Mouse (Mus musculus) colon, adult 2 months (tissue): ENCODE measurements around the gene Ciz1. TPM values are rescaled to one million over a fixed set of nuclear protein-coding genes. Genes with fewer than 3 reads are reported as not detected.

Source experiments
- polyA plus RNA-seq: library from polyadenylated mRNA; depleted of rRNA; stranded (reverse); fragments of >200 nt; gene quantifications from 2 replicates; pipeline ENCODE4 v1.2.3, GENCODE M21; 2012; rRNA removed

Gene Ciz1
- polyA plus RNA-seq: 203 and 239 TPM in 2 replicates

DNA sequence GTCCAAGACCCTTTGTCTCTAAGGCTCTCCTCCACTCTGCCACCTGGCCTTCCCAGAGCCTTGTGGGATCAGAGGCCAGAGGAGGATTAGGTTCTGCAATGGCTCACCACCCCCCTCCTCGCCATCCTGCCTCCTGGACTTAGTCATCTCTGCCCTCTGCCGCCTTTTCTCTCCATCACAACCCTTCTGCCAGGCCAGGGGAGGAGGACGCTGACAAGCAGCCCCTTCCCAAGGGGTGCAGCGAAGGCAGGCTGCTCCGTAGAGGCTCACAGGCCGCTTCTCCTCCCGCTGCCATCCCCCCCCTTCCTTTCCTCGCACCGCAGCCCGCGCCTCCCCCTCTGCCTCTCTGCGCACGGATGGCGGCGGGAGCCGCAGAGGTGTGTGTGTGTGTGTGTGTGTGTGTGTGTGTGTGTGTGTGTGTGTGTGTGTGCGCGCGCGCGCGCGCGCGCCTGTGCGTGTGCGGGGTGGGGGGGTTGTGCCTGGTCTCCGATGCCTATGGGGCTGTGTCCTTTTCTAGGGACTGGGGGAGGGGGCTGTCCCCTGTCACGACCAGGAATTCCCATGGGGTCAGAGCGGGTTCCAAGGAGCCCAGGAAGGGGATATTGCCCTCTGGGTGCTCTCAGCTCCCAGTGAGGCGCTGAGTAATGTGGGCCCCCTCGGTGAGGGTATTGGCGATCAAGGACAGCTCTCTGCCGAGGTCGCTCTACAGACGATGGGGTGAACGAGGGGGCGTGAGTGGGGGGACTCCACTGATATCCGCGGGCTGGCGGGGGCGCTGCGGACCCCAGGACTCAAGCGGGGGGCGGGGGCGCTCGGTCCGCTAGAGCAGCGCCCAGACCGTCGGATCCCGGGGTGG is at the start of gene Ciz1:
Ciz1 (plus strand) TSS at position 177 of the 856 bp plus-strand sequence.

DNA sequence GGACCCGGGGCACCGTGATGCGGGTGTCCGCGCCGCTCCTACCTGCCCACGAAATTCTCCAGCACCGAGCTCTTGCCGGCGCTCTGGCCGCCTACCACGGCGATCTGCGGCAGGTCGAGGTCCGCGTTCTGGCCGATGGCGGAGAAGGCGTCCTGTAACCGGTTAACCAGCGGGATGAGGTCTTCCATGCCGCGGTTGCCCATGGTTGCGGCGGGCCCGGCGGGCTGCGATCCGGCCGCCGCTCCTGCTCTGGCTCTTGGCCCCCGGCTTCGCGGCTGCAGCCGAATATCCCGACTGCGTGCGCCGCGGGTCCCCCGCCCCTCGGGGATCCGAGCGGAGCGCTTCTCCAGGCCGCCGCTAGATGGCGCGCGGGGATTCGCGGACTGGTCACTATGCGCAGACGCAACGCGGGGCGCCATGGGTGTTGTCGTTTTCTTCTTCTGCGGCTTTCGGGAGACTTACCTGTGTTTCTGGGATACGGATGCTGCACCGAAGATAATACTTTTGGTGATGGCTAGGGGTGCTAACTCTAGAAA is 948 bp downstream of the Ciz1 start, which contains the start of gene Dnm1:
Dnm1 (minus strand) TSS at position 332 of the 536 bp plus-strand sequence.

DNA sequence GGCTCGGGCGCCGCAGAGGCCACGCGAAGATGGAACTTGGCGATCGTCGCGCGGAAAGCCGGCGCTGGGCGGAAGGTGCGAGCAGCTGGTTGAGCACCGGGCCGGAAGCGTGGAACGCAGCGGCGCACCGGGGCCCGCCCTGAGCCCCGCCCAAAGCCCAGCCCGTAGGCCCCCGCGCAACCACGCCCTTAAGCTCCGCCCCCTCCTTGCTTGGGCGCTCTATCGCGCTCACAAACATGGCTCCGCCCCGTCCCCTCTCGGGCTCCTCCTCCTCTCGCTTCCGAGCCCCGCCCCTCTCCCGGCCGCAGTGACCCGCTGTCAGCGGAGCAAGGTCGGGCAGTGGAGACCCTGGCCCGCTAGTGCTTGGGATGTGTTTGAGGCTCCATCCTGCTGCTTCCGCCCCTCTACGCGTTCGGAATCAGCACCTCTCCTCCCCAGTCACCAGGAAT is 29.7 kb downstream of the Ciz1 start, which contains the start of gene 1110008P14Rik:
1110008P14Rik (minus strand) TSS at position 164 of the 449 bp plus-strand sequence.

DNA sequence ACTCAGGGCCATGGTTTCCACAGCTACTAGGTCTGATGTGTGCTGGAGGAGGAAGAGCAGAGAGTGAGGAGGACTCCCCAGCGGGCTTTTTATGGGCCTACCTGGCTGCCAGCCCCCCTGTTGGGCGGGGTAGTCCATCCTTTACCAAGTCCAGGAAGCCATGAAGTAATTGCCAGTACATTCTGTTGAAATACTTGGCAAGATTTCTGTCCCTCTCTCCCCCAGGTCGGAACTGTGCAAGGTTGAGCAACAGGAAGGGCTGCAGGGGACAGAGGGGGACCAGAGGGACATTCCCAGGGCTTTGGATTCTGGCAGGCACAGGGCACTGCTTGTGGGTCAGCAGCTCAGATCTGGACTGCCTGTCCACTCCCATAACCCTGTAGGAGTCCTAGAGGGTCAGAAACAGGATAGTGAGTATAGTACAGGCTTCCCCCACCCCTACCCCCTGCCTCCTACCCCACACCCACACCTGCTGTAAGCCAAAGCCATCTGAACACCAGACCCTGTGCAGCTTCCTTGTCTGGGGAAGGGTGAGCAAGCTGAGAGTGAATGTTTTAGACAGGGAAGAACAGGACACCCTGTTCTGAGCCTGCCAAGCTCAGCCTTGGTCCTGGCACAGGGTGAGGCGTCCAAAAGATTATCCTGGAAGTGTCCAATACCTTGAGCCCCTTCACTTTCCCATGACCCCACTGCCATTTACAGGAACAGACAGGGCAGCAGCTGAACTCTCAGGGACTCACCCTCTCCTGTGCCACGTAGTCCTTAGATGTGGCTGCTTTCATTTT is 35.8 kb downstream of the Ciz1 start, which contains the start of gene Lcn2:
Lcn2 (minus strand) TSS at position 547 of the 785 bp plus-strand sequence.

DNA sequence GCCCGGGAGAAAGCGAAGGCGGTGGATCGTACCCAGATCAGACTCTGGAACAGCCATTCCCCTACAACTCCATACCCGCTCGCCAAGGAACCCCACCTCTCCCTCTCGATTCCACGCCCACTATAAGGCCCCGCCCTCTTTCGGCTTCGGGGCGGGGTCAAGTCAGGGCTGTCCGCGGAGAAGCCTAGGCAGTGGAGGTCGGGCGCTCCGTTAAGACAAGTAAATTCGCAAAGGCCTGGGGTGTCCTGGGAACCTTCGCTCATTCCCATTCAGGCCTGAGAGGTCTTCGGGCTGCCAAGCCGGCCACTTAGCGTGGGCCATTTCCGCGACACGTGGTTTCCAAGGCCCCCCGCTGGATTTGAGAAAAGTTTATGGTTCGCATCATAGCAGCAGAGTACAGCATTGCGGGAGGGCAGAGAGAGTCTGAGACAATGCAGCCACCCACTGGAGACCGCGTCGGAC is 43.4 kb downstream of the Ciz1 start, which contains the start of gene Ptges2:
Ptges2 (plus strand) TSS at position 413 of the 462 bp plus-strand sequence.

Other genes with a start within 250 kb of the Ciz1 start
- gene Prrc2b, start 201.2 kb upstream of the Ciz1 start, polyA plus RNA-seq: 30.0 and 32.7 TPM in 2 replicates
- 27.2 and 30.9 TPM in 2 replicates for gene Pomt1, start 115.7 kb upstream of the Ciz1 start, polyA plus RNA-seq
- gene Uck1, start 92.2 kb upstream of the Ciz1 start, polyA plus RNA-seq: 70.3 and 85.2 TPM in 2 replicates
- gene Golga2, start 64.9 kb upstream of the Ciz1 start, polyA plus RNA-seq: 39.0 and 39.4 TPM in 2 replicates
- gene Swi5, start 64.3 kb upstream of the Ciz1 start, polyA plus RNA-seq: 89.0 and 98.5 TPM in 2 replicates
- 73.5 and 82.0 TPM in 2 replicates for gene Dnm1, start 1.0 kb downstream of the Ciz1 start, polyA plus RNA-seq
- gene 1110008P14Rik, start 29.6 kb downstream of the Ciz1 start, polyA plus RNA-seq: 107 and 180 TPM in 2 replicates
- gene Lcn2, start 35.9 kb downstream of the Ciz1 start, polyA plus RNA-seq: 6.3 and 6.5 TPM in 2 replicates
- gene Ptges2, start 43.6 kb downstream of the Ciz1 start, polyA plus RNA-seq: 32.1 and 36.7 TPM in 2 replicates
- gene Naif1, start 98.1 kb downstream of the Ciz1 start, polyA plus RNA-seq: 6.1 and 6.2 TPM in 2 replicates
- gene Slc25a25, start 99.1 kb downstream of the Ciz1 start, polyA plus RNA-seq: 22.3 and 23.9 TPM in 2 replicates
- gene Fam102a, start 183.0 kb downstream of the Ciz1 start, polyA plus RNA-seq: 87.0 and 91.8 TPM in 2 replicates
- 104 and 129 TPM in 2 replicates for gene Dpm2, start 218.5 kb downstream of the Ciz1 start, polyA plus RNA-seq
- gene Pip5kl1, start 222.5 kb downstream of the Ciz1 start, polyA plus RNA-seq: 0.07 and 0.12 TPM in 2 replicates
- not detected in 2 replicates for gene 9430097D07Rik, start 223.4 kb downstream of the Ciz1 start, polyA plus RNA-seq
- 52.5 and 67.7 TPM in 2 replicates for gene St6galnac4, start 234.8 kb downstream of the Ciz1 start, polyA plus RNA-seq
- gene St6galnac6, start 247.4 kb downstream of the Ciz1 start, polyA plus RNA-seq: 1,674 and 1,690 TPM in 2 replicates